Mouse (Mus musculus) lung, postnatal 36 days (tissue): ENCODE data around the gene Coq7.

ENCODE experiments used
- DNase-seq: peaks from one replicate; pipeline ENCODE4 v3.0.0; 2022; ENCODE audit warnings: mixed read lengths

Coq7 gene

DNA sequence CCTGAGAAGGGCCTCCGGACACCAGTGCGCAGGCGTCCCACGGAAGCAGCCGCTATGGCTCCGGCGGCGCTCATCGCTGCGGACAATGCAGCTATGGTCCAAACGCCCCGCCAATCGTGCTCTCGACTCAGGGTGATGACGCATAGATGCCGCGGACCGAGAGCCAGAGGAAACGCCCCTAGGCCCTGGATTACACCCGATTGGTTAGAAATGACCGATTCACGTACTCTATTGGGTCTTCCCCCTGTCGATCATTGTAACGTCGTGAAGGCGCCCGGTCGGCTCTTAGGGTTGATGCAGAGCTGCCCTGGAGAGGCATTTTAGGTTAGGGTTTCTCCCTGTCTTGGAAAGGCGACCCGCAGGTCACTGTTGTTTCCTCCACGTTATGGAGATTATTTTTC is at the start of gene Coq7:
Gene Coq7, minus strand, starts transcription at position 179 of the 401 bp plus-strand sequence.
- DNase-seq: peak; percentile 98

DNA sequence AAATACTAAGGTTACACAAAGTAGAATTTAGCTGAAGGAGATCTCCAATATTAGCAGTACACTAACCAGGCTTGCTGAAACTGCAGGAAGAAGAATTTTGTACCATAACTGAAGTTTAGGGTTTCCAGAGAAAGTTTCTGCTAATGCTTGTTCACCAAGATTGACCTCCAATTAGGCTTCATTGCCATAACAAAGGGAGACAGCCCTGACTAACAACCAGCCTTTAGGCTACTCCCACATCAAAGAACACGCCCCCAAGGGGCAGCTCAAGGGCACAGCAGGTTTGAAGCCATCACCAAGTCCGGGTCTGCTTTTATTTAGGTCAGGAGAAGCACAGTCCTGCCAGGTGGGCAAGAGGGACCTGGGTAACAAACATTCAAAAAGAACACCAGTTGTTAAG is 46.8 kb upstream of the Coq7 start:
- DNase-seq: no peak

DNA sequence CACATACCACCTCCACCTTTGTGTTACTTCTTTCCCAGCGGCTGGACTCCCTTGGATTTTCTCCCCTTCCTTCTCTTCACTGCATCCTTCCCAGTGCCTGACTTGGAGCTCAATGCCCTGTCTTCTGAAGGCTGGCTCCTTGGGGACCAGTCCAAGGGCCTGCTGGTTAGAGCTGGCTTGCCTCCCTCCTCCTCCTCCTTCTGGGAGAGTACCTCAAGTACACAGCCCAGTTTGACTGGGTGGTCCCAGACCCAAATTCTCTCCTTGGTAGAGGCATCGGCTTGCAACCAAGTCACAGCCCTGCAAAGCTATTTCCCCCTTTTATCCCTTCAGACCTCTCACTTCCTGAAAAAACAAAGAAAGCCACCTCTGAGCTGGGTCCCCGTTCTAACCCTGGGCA is 45.1 kb upstream of the Coq7 start:
- DNase-seq: no peak

DNA sequence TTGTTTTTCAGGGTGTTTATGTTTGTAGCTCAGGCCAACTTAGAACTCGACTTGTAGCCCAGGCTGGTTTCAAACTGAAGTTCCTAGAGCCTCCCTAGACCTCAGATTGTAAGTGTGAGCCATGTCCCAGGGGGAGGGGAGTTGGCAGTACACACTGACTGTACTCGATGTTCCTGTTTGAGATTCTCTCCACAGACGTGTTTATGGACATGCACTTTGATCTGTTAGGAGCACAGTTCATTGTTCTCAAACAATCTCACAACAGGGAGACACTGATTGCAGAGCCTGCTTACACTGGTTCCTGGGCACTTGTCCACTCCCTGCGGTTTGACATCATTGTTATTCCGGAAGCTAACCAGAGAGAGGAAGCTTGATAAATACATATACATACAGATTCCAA is 38.9 kb upstream of the Coq7 start:
- peak; percentile 71 for DNase-seq

DNA sequence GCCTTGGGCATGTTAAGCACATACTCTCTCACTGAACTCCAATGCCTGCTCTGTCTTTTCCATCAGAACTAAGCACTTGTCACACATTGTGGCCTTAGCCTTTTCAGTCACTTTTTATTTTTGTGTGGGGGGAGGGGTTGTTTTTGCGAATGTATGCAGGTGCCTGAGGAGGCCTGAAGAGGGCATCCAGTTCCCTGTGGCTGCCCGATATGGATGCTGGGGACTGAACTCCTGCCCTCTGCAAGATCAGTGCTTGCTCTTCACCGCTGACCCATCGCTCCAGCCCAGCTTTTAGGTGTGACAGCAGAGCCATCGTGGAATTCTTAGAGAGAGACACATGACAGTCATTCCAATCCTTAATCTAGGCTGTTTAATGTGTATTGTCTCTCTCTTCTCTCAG is 38.2 kb upstream of the Coq7 start:
- DNase-seq: no peak

DNA sequence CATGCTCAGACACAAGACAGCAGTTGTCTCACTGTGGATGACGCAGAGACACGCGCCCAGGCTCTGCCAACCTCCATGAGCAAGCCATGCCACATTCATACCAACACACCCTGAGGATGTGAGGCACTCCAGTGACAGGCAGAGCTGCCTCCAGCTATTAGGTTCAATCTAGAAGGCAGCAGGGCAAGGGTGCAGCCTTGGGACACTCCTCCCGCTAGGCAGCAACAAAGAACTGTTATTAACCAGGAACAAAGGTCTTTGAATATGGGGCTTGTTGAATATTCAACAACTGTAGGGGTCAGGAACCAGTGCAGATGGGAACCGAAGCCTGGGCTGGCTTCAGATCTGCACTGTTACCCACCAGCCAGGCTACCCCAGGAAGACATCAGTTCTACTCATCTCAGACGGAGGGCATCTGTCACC is 36.0 kb upstream of the Coq7 start:
- DNase-seq: no peak

DNA sequence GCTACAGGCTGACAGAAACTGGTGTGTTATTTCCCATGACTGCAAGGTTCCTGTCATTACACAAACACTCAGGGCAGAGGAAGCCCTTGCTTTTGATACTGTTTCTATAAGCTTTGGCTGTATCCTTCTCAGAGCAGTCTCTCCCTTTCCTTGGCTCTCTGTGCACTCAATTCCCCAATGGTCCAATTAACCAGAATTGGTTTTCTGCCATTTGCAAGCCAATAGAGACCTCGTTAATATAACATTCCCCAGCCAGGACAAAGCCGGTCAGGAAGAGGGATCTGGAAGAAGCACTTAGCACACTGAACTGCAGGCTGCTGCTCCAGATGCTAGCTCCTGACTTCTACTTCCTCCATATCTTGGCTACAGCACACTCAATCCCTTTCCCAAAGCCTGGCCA is 21.1 kb upstream of the Coq7 start:
- no peak for DNase-seq

DNA sequence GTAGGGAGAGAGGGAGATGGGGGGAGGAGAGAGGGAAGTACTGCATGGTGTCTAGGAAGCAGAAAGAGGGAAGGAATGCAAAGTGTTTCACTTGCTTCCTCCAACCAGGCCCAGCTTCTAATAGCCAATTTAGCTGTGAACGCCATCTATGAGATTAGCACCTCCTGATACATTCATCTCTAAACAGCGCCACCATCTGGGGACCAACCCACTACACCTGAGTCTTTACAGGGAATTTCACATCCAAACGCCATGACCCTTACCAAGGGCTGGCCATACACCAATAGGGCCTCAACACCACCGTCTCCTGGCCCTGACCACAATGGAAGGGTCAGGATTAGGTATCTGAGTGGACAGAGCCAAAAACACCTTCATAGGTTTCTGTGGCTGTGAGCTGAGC is 20.7 kb upstream of the Coq7 start:
- DNase-seq: peak; percentile 81

DNA sequence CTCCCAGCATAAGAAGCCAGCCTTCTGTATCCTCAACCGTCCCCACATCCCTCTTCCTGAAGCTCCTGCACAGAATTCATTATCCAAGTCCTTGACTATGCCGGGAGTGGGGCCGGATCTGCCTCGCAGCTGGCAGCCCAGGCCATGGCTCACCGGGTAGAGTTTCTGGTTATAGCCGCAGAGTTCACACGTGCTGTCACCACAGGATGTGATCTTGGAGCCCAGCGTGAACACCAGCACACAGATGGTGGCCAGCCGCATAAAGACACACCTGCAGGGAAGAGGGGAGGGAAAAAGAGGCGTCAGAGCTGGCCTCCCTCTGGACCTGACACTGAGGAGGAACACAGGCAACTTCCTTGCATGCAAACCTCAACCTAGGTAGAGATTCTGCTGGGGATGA is 14.3 kb upstream of the Coq7 start:
- DNase-seq: no peak

DNA sequence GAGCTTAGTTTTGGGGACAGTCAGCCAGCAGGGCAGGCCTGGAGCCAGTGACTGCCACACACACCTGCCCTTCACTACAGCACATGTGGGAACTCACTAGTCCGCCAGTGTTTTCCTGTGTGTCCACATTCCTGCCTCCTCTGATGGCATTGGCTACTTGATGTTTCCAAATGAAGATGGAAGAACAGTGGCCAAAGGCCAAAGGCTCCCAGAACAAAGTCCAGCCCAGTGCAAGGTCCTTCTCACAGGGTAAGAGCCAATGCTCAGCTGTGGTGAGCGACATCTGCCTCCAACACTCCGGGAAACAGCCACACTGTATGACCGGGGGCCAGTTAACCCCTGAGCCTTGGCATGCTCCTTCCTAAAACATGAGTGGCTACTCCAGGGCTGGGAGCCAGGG is 11.0 kb upstream of the Coq7 start:
- DNase-seq: peak; percentile 15

DNA sequence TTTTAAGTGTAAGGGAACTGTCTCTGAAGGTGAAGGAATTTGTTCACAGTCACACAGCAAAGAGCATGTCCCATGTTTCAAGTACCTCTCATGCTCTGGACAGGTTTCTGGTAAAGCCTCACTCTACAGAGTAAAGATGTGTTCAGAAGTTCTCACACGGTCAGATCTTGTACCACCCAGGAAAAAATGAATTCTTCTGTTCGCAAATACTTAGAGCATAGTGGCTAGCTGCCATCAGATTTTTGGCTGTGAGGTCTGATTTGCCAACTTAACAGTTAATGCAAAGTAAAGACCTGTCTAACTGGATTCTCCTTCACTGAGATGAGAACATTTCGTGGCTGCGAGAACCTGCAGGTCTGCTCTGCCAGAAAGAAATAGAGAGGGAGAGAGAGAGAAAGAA is 1.9 kb upstream of the Coq7 start:
- peak; percentile 73 for DNase-seq

DNA sequence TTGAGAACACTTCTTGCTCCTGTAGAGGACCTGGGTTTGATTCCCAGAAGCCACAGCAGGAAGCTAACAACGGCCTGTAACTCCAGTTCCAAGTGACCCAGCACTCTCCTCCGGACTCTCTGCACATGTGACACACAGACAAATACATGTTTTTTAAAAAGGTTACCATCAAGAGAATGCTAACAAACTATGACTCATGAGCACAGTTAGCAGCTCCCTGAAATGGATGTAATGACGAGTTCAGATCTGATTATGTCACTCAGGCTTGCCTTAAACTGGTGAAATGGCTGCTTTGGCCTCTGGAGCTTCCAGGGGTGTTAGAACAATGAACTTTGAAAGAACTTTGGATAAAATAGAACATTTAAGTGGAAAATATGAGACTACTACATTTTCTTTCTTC is 1.2 kb upstream of the Coq7 start:
- DNase-seq: no peak

DNA sequence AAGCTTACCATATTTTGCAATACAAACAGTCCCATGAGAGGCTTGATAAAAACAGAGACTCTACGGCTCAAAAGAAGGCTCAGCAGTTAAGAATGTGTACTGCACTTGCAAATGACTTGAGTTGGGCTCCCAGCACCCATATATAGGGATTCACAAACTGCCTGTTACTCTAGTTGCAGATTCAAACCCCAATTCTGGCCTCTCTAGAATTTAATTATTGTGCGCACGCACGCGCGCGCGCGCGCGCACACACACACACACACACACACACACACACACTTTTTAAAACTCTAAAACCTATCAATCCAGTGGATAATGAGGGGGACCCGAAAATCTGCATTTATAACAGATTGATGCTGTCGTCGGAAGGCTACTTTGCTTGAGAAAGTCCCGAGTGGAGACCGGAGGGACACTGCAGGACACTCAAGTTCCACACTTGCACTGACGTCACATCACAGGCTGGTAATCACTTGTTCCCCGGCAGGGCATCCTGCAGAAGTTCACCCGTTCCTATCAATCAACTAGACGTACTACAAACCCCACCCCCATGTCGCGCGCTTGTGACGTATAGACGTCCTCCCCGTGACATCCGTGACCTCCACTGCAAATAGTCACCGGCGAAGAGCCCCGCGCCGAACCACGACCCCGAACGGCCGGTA is 508 bp downstream of the Coq7 start:
- DNase-seq: peak; percentile 99

DNA sequence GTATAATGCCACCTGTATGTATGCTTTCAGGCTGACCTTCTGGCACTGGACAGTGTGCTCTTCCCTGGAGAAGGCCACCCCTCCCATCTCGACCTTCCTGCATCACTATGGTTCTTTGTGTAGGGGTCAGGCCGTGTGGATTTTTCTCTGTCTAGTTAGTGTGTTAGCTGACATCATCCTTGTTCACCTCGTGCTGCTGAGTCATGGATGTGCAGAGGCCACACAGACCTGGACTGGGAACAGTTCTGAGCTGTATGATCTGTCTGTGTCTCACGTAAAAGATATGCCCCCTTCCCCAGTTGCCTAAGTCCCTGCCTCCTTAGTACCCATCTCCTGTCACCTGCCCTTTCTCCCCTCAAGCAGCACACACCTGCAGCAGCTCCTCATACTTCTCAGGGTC is 6.2 kb downstream of the Coq7 start:
- no peak for DNase-seq

DNA sequence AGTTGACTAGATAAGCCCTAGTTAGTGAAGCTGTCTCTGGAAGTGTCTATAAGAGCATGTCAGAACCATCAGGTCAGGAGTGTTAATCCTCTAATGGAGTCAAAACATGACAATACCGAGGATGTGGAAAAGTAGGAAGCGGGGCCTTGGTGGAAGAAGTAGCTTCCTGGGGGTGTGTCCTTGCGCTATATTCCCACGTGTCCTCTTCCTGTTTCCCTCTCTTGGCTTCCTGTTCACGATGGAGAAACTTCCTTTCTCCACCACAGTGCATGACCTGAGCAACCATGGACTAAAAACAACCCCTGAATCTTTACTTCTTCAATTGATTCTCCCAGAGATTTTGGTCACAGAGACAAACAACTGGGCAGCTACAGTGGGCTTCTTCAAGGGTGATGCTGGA is 11.1 kb downstream of the Coq7 start:
- DNase-seq: no peak

DNA sequence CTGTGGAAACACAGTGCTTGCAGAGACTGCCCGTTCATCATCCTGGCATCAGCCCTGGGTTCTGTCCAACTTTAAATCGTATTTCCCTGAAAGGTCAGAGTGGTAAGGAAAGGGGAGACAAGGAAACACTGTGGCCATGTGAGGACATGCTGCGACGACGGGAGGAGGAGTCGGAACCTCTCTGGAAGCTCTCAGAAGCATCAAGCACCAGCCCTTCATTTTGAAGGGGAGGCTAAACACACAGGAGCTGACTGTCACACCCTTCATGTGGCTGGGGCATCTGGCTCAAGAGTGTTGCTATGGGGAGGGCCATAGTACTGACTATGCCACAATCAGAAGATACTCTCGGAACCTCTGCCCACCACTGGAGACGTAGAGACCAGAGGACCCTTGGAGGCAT is 13.5 kb downstream of the Coq7 start:
- DNase-seq: peak; percentile 59

DNA sequence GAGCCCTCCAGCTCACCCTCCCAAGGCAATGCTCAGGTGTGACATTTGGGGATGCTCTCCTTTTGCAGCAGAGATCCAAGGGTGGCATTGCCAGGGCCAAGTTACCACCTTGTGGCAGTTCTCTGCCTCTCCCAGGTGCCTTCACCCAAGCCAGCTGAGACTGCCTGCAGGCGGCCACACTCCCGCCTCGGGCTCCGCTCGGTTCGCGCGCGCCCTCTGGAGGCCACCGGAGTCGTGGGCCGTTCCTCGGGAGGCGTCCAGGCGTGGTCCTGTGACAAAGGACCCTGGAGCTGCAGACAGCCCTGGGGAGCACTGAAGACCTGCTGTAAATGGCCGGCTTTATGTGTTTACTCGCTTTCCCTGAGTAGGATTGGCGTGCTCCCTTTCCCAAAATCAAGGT is 14.5 kb downstream of the Coq7 start:
- DNase-seq: peak; percentile 84

DNA sequence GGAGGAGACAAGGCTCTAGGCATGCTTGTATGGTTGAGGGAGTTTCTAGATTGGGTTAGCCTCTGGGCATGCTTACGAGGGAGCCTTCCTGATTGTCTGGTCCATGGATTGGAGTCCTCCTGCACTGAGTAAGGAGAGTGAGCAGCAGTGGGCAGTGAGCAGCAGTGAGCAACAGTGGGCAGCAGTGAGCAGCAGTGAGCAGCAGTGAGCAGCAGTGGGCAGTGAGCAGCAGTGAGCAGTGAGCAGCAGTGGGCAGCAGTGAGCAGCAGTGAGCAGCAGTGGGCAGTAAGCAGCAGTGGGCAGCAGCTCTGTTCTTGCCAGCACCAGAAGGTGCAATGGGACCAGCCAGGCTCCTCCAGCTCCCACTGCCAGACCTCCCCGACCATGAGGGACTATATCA is 15.3 kb downstream of the Coq7 start:
- DNase-seq: peak; percentile 60

DNA sequence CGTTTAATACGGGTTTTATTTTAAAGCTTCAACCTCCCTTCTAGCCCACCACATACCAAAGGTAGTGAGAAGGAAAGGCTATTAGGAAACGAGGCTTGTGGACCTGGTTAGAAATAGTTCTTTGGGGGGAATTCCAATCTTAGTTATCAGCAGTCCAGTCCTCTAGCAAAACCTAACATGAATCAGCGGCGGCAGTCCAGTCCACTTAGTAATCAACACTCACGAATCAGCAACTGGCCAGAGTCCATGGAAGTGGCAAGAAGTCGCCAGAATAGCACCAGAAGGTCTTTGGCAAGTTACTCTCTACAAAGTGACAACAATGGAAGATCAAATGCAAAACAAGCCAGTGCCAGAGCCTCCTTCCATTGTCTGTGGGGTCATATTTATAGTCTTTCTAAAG is 24.6 kb downstream of the Coq7 start:
- DNase-seq: no peak

DNA sequence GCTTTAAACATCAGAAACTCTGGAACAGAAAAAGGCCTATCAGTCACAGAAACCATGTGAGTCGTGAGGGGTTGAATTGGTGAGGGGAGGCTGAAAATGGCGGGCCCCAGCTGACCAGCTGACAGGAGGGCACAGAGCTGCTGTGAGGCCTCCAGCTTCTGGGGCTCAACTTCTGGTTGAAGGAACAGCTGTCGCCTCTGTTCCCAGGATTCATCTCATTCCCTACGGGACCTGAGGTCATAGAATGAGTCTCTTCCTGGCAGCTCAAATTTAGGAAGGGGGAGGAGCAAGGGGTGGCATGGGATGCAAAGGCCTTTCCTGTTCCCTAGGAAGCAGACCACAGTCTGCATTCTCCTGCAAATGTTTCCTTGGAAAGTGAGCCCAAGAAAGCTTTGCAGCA is 29.3 kb downstream of the Coq7 start:
- no peak for DNase-seq

DNA sequence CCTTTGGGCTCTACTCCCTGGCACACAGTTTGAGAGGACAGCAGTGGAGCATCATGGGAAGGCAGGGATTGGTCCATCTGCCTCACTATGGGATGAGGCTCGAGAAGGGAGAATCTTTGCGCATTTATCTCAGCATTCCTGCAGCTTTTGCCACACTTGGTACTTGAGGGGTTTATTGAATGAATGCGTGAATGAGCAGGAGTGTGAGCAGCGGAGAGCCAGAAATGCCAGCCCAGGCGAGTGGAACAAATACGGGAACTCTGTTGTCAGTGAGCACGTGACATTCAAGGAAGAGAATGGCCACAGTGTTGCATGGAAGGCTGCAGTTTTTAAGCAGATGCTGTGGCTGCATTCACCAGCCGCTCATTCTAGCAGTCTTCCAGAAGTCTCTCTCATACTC is 30.8 kb downstream of the Coq7 start:
- no peak for DNase-seq

DNA sequence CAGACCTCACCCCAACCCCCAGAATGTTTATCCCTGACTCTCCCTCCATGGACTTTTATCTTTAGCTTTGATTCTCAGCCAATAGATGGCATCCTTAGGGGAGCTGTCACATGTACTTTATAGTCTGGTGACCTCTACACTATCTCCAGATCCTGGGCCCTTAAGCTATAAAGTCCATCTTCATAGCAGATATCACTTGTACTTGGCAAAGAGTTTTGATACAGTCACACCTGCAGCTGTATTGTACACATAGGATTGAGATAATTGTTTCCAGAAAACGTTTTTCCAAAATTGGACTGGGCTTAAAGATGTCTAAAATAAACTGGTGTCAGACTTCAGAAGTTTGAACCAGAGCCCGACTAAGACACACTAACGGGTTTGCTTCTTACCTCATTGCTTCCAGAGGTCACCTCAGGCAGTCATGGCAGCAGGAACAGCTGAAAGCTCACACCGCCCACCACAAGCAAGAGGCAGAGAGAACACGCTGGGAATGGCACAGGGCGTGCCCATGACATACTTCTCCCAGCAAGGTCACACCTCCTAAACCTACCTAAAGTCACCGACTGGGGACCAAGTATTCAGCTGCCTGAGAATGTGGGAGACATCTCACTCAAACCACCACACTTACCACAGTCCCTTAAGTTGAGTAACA is 33.2 kb downstream of the Coq7 start:
- no peak for DNase-seq

DNA sequence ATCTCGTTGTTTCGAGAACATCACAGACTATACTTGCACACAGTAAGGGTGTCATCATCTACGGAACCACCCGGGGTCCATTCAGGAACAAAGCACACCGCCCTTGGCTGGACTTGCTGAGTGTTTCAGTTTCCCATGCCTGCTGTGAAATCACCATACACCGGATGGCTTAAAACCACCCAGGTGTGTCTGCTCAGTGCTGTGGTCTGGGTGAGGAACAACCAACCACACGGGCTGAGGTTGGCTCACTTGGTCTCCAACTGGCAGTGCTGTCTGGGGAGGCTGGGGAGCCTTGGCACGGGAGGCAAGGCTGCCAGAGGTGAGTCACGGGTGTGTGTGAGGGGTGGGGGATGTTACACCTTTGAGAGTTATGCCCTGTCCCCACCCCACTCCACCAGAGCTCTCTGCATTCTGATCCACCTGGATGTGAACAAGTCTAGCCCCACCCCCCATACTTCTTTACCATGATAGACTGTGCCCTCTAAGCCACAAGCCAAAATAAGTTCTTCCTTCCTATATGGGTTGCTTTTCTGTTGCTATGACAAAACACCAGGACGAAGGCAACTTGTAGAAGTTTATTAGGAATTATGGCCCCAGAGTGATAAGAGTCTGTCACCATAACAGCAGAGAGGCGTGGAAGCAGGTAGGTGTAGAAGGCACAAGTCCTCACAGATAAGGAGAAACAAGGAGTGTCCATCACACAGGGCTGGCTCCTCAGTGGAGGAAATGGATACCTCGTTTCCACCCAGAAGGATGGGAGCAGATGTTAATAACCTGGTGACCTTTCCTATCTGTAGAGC is 34.0 kb downstream of the Coq7 start:
- DNase-seq: no peak

DNA sequence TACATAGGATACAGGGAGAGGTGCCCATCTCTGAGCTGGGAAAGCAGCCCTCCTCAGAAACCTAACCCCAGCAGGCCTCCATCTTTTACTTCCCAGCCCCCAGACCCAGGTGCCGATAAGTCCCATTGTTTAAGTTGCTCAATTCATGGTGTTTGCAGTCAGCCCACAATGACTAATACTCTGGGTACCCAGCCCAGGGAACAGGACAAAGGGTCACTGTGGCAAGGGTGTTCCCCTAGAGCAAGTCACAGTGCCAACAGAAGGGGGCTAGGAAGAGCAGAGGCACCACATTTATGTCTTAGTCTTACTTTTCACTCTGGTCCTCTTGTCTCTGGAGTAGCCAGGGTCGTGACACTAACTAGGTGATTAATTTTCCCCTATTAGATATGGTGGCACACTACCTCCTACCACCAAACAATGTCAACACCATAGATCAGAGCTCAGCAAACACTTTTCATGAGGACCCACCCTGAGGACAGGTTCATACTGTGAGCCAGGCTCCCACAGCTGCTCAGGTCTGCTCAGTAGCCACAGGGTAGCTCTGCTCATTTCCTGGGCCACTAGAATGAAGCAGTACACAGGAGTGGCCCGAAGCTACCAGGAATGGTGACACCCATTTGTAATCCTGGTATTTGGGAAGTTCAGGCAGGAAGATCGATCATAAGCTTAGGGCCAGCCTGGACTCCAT is 38.1 kb downstream of the Coq7 start:
- no peak for DNase-seq
